Mouse (Mus musculus): ENCODE data around the gene Cntn4.

The Cntn4 gene

GRCm38 (mm10) chr6:106078629-106079028 lies 401.2 kb downstream of the Cntn4 start:
- DNase-seq (ENCODE audit: low read depth) = no peak

GRCm38 (mm10) chr6:106097856-106098255 lies 420.4 kb downstream of the Cntn4 start:
- DNase-seq (ENCODE audit: low read depth) = no peak

- no peak for DNase-seq (ENCODE audit: low read depth)
Observed at GRCm38 (mm10) chr6:106118523-106119081, 441.1 kb downstream of the Cntn4 start.

DNA sequence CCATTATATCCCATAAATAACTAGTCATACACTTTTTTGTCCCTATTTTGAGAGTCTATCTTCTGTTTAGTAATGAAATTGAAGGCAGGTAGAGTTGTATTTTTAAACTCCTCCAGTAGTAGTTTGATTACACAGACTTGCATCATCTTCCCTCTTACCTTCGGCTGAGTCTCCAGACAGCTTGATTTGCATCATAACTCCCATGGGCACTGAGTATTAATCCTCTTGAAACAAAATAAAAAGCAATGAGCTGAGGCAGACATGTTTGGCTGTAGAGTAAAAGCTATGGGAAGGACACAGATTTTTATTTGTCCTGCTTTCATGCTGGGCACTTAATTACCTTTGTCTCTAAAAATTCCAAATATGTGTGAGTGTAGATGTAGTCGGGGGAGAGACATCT lies 476.1 kb downstream of the Cntn4 start:
- no peak for DNase-seq (ENCODE audit: low read depth)

DNA sequence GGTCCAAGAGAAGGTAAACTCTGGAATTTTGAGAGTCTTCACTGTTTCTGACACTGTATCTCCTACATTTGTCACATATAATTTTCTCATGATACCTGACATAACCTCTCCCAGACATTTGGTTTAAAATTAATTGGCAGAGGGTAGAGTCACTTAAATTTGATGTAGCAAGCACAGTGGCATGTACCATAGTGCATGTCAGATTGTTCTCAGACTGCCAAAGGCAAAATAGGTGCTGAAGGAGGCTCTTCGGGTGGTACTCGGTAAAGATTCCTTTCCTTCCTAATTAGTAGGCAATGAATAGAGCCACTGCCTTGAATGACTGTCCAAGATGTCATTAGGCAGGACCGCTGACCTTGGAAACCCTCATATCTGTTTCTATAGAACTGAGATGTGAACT lies 477.9 kb downstream of the Cntn4 start:
- no peak for DNase-seq (ENCODE audit: low read depth)

DNA sequence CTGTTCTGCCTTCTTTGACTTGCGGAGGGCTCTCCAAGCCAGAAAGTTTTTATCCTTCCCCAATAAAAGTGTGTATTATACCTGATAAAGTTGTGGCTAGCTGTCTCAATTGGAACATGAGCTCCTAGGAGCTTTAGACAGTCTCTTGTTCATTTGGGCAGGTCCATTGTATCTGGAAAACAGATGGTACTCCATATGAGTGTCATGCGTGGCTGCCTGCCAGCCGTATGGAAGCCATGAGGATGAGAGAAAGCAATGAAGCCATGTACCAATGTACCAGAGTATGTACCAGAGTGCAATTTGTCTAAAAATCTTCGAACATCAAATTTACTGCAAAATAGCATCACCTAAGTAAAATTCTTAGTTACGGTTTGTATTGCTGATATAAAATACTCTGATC lies 500.1 kb downstream of the Cntn4 start:
- DNase-seq (ENCODE audit: low read depth) = no peak

DNA sequence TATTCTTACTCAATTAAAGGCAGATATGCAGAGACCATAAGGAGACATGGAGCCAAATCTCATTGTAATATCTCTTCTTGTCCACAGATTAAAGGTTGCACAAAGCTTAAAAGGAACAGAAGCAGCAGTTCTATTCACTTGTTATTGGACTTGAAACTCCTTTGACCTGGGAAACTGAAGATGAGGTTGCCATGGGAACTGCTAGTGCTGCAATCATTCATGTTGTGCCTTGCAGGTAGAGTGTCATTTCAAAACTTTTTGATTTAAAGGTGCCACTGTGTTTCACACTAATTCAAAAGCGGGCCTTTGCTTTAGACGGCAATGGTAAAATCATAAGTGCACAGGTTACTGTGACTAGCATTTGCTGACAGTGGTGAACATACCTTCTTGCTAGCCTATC lies 504.1 kb downstream of the Cntn4 start:
- DNase-seq (ENCODE audit: low read depth) = no peak

- no peak for DNase-seq (ENCODE audit: low read depth)
Observed at GRCm38 (mm10) chr6:106200974-106201373, 523.5 kb downstream of the Cntn4 start.

DNA sequence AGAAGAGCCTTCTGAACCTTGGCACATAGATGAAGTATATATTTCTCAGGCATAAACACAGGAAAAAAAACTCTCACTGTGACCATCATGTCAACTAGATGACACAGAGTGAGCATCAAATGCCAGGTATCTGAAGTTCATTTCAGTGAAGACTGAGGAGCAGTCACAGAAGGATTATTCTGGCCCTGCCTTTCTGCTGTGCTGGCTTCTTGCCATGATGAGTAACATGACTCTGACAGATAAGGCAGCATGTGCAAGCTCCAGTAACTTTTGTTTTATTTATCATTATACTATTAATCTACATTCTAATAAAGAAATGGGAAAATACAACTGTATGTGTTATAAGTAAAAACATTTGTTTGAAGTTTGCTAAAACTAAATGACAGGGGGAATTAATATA lies 529.9 kb downstream of the Cntn4 start:
- no peak for DNase-seq (ENCODE audit: low read depth)

DNA sequence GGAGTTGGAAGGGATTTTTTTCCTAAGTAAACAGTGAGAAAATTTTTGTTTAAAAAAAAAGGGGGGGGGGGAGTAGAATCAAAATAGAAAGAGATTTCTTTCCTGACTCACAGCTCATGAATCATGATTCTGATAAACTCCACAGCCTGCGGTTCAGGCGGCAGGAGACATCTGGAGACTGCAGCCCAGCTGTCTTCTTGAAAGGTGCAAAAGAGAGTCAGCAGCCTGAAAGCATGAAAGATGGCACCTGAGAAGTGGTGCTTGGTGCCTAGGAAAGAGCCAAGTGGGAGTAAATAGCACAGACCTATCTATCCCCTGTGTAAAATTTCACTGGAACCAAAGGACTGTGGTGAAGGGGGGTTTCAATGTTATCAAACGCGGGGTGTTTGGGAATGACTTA lies 535.6 kb downstream of the Cntn4 start:
- DNase-seq (ENCODE audit: low read depth) = no peak

DNA sequence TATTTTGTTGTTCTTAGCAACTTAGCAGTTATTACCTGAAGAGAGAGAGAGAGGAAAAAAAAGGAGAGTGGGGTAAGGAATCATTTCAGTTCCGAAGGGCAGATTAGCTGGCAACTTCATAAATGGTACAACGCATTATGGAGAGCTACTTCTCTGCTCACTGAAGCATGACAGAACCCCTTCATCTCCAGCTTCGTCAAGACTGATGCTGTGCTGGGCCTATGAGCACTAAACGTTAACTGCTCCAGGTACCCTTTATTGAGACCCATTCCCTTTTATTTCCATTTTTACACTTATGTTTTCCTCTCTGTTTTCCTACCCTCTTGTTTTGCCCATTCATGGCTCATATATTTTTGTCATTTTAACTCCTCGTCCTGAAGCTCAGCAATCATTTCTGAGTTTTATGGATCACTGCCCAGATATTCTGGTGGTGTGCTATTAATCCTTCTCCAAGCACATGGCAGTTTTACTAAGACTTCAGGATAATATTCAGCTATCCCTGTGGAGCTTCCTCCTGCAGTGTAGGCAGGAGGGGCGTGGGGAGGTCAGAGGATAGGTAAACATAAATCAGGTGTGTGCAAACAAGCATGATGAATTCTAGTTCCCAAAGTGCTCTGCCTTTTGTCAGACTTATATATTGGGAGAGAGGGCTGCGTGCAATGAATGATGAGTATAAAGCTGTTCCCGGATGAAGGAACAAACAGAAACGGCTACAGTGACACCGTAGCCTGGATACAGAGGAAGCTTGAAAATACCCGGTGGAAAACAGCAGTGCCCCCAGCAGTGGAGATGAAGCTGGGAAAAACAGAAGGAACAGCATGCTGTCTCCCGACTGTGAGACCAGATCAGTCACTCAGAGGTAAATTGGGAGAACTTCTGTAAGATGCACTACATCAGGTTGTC lies 559.8 kb downstream of the Cntn4 start:
- no peak for DNase-seq (ENCODE audit: low read depth)

- DNase-seq (ENCODE audit: low read depth) = no peak
Observed at GRCm38 (mm10) chr6:106241553-106241952, 564.1 kb downstream of the Cntn4 start.

DNA sequence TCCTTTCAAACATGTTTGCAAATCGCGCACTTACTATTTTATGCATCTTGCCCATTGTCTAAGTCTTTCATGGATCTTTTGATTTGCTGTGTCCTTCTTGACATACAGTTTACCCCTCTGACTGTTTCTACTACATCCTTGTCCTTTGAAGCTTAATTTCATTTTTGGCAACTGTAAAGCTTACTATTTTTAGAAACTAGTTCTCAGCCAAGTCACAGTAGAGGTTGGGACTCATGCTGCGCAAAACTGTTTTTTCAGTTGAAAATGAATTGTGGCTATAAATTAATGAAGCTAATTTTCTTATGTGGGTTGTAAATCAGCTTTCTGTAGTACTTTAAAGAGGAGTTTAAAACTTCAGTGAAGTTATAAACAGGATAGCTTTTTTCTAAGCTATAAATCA lies 585.9 kb downstream of the Cntn4 start:
- no peak for DNase-seq (ENCODE audit: low read depth)

DNA sequence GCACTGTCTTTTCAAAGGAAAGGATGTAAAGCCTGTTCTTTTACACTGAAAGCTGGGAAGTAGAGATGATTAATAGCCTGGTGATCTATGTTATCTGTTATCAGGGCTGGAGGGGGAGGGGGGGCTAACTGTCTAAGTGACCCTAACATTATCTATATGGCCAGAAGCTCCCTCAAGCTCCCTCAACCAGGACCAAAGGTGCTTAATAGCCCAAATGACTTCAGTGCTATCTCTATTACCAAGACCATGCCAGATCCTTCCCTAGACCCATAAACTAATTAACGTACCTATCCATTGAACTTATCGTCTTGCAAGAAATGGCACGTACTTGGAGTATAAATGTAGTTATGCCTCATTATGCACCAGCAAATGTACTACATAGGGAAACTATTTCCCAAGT lies 588.0 kb downstream of the Cntn4 start:
- DNase-seq (ENCODE audit: low read depth) = no peak

GRCm38 (mm10) chr6:106266304-106266703 lies 588.8 kb downstream of the Cntn4 start:
- no peak for DNase-seq (ENCODE audit: low read depth)

DNA sequence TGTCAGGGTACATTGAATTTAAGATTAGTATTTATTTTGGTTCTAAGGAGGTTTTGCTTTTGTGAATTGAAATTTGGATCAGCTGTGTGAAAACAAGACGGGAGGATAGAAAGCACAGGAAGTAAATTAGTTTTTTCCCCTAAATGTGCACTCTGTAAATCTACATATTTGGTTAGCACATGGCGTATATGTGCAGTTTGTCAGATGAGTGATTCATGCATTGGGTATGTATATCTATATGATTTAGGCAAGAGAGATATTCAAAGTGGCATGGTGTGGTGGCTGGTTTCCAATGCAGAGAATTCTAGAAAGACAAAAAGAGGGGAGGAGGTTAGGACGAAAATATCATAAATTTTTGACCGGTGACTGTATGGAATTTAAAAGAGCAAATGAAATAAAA lies 591.3 kb downstream of the Cntn4 start:
- DNase-seq (ENCODE audit: low read depth) = no peak

DNA sequence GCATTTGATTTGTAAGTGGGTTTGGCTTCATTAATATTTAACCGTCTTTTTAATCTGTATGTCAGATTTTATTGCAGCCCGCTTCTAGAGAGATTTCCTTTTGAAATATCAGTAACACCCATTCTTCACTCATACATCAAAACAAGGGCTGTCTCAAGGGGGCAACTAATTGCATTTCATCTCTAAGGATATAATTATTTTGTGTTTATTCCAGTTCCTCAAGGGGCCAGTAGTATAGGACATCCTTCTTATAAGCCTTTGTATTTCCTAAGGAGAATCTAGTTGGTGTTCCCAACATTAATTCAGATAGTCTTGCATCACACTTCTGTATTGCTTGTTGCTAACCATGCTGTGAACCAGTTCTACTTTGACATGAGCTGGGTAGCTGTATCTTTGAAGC lies 599.7 kb downstream of the Cntn4 start:
- DNase-seq (ENCODE audit: low read depth) = no peak

DNA sequence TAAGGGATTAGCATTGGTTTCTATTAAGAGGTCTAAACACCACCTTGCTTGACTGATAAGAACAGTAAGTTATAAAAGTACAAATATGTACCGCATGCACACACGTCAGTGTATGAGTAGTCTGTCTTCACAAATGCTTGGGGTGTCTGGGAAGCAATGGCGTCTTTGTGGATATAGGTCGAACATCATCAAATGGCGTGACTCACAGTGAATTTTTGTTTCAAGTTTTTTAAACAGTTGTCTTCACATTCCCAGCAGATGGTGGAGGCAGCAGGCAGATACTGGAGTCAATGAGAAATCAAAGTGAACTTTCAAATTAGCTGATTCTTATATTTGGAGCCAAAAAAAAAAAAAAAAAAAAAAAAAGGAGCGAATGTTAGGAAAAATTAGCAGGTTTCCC lies 604.2 kb downstream of the Cntn4 start:
- DNase-seq (ENCODE audit: low read depth) = no peak

GRCm38 (mm10) chr6:106283815-106284214 lies 606.4 kb downstream of the Cntn4 start:
- DNase-seq (ENCODE audit: low read depth) = no peak

- DNase-seq (ENCODE audit: low read depth) = no peak
Observed at GRCm38 (mm10) chr6:106299451-106299850, 622.0 kb downstream of the Cntn4 start.

GRCm38 (mm10) chr6:106300179-106300578 lies 622.7 kb downstream of the Cntn4 start:
- DNase-seq (ENCODE audit: low read depth) = no peak

DNA sequence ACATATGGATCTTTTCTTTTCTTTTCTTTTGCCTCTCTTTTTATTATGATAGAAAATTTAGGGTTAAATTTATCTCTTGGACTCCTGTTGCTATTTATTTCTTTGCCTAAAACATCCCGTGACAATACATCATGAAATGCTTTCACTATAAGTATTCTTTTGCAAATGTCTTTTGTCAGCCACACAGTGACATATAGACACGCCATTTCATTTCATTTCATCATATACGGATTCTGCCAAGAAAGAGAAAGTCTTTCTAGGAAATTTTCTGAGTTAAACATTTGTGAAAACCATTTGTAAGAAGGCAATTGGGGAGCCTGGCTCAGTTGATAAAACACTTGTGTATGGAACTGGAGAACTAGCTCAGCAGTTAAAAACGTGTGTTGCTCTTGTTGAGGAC lies 625.0 kb downstream of the Cntn4 start:
- no peak for DNase-seq (ENCODE audit: low read depth)

- no peak for DNase-seq (ENCODE audit: low read depth)
Observed at GRCm38 (mm10) chr6:106328987-106329386, 651.5 kb downstream of the Cntn4 start.

DNA sequence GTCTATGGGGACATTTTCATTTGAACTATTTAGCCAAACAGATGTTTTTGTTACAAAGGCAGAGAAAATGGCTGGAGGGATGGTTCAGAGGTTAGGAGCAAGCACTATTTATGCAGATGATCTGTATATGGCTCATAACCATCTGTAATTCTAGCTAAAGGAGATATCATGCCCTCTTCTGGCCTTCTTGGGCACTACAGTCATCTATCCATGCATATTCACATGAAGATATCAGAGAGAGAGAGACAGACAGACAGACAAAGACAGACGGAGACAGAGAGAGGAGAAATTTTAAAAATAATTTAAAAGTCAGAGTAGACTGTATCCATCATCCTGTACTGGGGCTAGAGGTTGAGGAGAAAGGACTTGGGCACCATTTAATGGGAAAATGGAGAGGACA lies 652.2 kb downstream of the Cntn4 start:
- DNase-seq (ENCODE audit: low read depth) = no peak
